Mouse (Mus musculus) MEL (cell line): ENCODE data around the gene Ano10. TPM values are rescaled to one million over a fixed set of nuclear protein-coding genes. Genes with fewer than 3 reads are reported as not detected.

Source experiments
- DNase-seq: peaks from one replicate; pipeline ENCODE4 v3.0.0; 2011; ENCODE audit warnings: low read depth, low spot score
- H3K27ac ChIP-seq: 2 replicates; pipeline ENCODE4 v1.5.1; 2012; ENCODE audit warnings: low read depth, mild to moderate bottlenecking, control low read depth, low read length, moderate library complexity; ENCODE audit not compliant: control insufficient read depth
- H3K27me3 ChIP-seq, 2 experiments: fragments of 150-350 bp in 1 of 2; sonication (generic) in 1 of 2; 2 replicates each; pipeline ENCODE4 v1.6.1; 2012; ENCODE audit warnings: low read length in 2 of 2, mild to moderate bottlenecking in 2 of 2, improper control_type of control experiment in 1 of 2, moderate library complexity in 1 of 2; ENCODE audit not compliant: insufficient read depth in 2 of 2, control insufficient read depth in 1 of 2
- H3K36me3 ChIP-seq, 2 experiments: 2 replicates each; pipeline ENCODE4 v1.6.1; 2012 to 2014; ENCODE audit warnings: low read length in 2 of 2, improper control_type of control experiment in 1 of 2, inconsistent platforms in 1 of 2, mild to moderate bottlenecking in 1 of 2; ENCODE audit not compliant: insufficient read depth in 2 of 2, control insufficient read depth in 1 of 2
- H3K4me1 ChIP-seq, 2 experiments: fragments of 150-350 bp in 1 of 2; sonication (generic) in 1 of 2; 2 replicates each; pipeline ENCODE4 v1.6.1; 2012; ENCODE audit warnings: low read length in 2 of 2, improper control_type of control experiment in 1 of 2, mild to moderate bottlenecking in 1 of 2; ENCODE audit not compliant: insufficient read depth in 2 of 2, control insufficient read depth in 1 of 2
- H3K4me3 ChIP-seq, 2 experiments: fragments of 150-350 bp in 1 of 2; sonication (generic) in 1 of 2; 2 replicates each; pipeline ENCODE4 v1.5.1; 2012; ENCODE audit warnings: low read depth in 2 of 2, low read length in 2 of 2, mild to moderate bottlenecking in 2 of 2, moderate library complexity in 2 of 2, control low read depth in 1 of 2, improper control_type of control experiment in 1 of 2; ENCODE audit not compliant: control insufficient read depth in 1 of 2, insufficient read depth in 1 of 2
- H3K79me2 ChIP-seq: 2 replicates; pipeline ENCODE4 v1.6.1; 2012; ENCODE audit warnings: mild to moderate bottlenecking, low read length, moderate library complexity; ENCODE audit not compliant: control insufficient read depth, poor library complexity, insufficient read depth
- H3K9ac ChIP-seq: 2 replicates; pipeline ENCODE4 v1.6.1; 2012; ENCODE audit warnings: low read depth, mild to moderate bottlenecking, control low read depth, low read length, moderate library complexity; ENCODE audit not compliant: control insufficient read depth, poor library complexity, severe bottlenecking
- H3K9me3 ChIP-seq: fragments of 150-350 bp; sonication (generic); replicated peaks from 2 replicates; pipeline ENCODE4 v1.6.1; 2012; ENCODE audit warnings: mild to moderate bottlenecking, low read length, improper control_type of control experiment, moderate library complexity; ENCODE audit not compliant: insufficient read depth
- CHD1 ChIP-seq: IDR thresholded peaks from 2 replicates; pipeline ENCODE4 v1.6.1; 2012; ENCODE audit warnings: low read depth, mild to moderate bottlenecking, inconsistent platforms, low read length, improper control_type of control experiment
- CHD2 ChIP-seq: IDR thresholded peaks from 2 replicates; pipeline ENCODE4 v1.6.1; 2011; ENCODE audit warnings: low read length, improper control_type of control experiment
- E2F4 ChIP-seq: IDR thresholded peaks from 2 replicates; pipeline ENCODE4 v1.6.1; 2011; ENCODE audit warnings: low read depth, low read length, improper control_type of control experiment, borderline replicate concordance
- ELF1 ChIP-seq: IDR thresholded peaks from 2 replicates; pipeline ENCODE4 v1.6.1; 2014; ENCODE audit warnings: low read depth, mild to moderate bottlenecking, inconsistent platforms, low read length, improper control_type of control experiment, moderate library complexity
- EP300 ChIP-seq, 2 experiments: IDR thresholded peaks; 2 replicates each; pipeline ENCODE4 v1.6.1; 2011; ENCODE audit warnings: improper control_type of control experiment in 2 of 2, low read length in 2 of 2, low read depth in 1 of 2, mild to moderate bottlenecking in 1 of 2
- ETS1 ChIP-seq: IDR thresholded peaks from 2 replicates; pipeline ENCODE4 v1.6.1; 2012; ENCODE audit warnings: low read depth, mild to moderate bottlenecking, inconsistent platforms, low read length, improper control_type of control experiment, moderate library complexity
- GABPA ChIP-seq: IDR thresholded peaks from 2 replicates; pipeline ENCODE4 v1.6.1; 2012; ENCODE audit warnings: low read depth, mild to moderate bottlenecking, inconsistent platforms, low read length, improper control_type of control experiment, moderate library complexity
- HCFC1 ChIP-seq: IDR thresholded peaks from 2 replicates; pipeline ENCODE4 v1.6.1; 2012; ENCODE audit warnings: low read depth, mild to moderate bottlenecking, inconsistent platforms, low read length, improper control_type of control experiment, moderate library complexity
- JUND ChIP-seq: IDR thresholded peaks from 2 replicates; pipeline ENCODE4 v1.6.1; 2011; ENCODE audit warnings: low read depth, mild to moderate bottlenecking, improper control_type of control experiment, low read length
- MAFK ChIP-seq: IDR thresholded peaks from 2 replicates; pipeline ENCODE4 v1.6.1; 2011; ENCODE audit warnings: low read depth, mild to moderate bottlenecking, low read length, improper control_type of control experiment, borderline replicate concordance
- MAX ChIP-seq: IDR thresholded peaks from 2 replicates; pipeline ENCODE4 v1.6.1; 2011; ENCODE audit warnings: low read length, improper control_type of control experiment
- MAZ ChIP-seq: IDR thresholded peaks from 2 replicates; pipeline ENCODE4 v1.6.1; 2012; ENCODE audit warnings: low read depth, mild to moderate bottlenecking, inconsistent platforms, low read length, improper control_type of control experiment
- MXI1 ChIP-seq: IDR thresholded peaks from 2 replicates; pipeline ENCODE4 v1.6.1; 2011; ENCODE audit warnings: mild to moderate bottlenecking, low read depth, low read length, improper control_type of control experiment
- POLR2A ChIP-seq, 2 experiments: IDR thresholded peaks; 2 replicates each; pipeline ENCODE4 v1.6.1; 2011 to 2012; ENCODE audit warnings: low read length in 2 of 2, mild to moderate bottlenecking in 2 of 2, control low read depth in 1 of 2, improper control_type of control experiment in 1 of 2, low read depth in 1 of 2, moderate library complexity in 1 of 2; ENCODE audit not compliant: control insufficient read depth in 1 of 2, insufficient read depth in 1 of 2, poor library complexity in 1 of 2
- POLR2AphosphoS2 ChIP-seq: IDR thresholded peaks from 2 replicates; pipeline ENCODE4 v1.6.1; 2011; ENCODE audit warnings: low read length, improper control_type of control experiment
- POLR2AphosphoS5 ChIP-seq: IDR thresholded peaks from 2 replicates; pipeline ENCODE4 v1.6.1; 2012; ENCODE audit warnings: low read depth, borderline replicate concordance, mild to moderate bottlenecking, inconsistent platforms, low read length, moderate library complexity, mixed read lengths
- RAD21 ChIP-seq: IDR thresholded peaks from 2 replicates; pipeline ENCODE4 v1.6.1; 2011; ENCODE audit warnings: mild to moderate bottlenecking, low read depth, low read length, improper control_type of control experiment
- SMC3 ChIP-seq: IDR thresholded peaks from 2 replicates; pipeline ENCODE4 v1.6.1; 2011; ENCODE audit warnings: low read depth, low read length, improper control_type of control experiment
- TBP ChIP-seq: IDR thresholded peaks from 2 replicates; pipeline ENCODE4 v1.8.0; 2011; ENCODE audit warnings: low read depth, low read length, improper control_type of control experiment
- TCF12 ChIP-seq: IDR thresholded peaks from 2 replicates; pipeline ENCODE4 v1.6.1; 2014; ENCODE audit warnings: low read depth, mild to moderate bottlenecking, inconsistent platforms, low read length, improper control_type of control experiment, moderate library complexity
- ZKSCAN1 ChIP-seq: IDR thresholded peaks from 2 replicates; pipeline ENCODE4 v1.6.1; 2012; ENCODE audit warnings: low read depth, mild to moderate bottlenecking, inconsistent platforms, low read length, improper control_type of control experiment, moderate library complexity
- ZMIZ1 ChIP-seq: IDR thresholded peaks from 2 replicates; pipeline ENCODE4 v1.6.1; 2012; ENCODE audit warnings: low read depth, mild to moderate bottlenecking, inconsistent platforms, low read length, improper control_type of control experiment, moderate library complexity
- ZNF384 ChIP-seq: IDR thresholded peaks from 2 replicates; pipeline ENCODE4 v1.6.1; 2012; ENCODE audit warnings: low read depth, mild to moderate bottlenecking, inconsistent platforms, low read length, improper control_type of control experiment
- polyA plus RNA-seq, 2 experiments: library from polyadenylated mRNA; stranded (reverse) in 1 of 2; unstranded in 1 of 2; fragments of >175 nt in 1 of 2; fragments of >200 nt in 1 of 2; gene quantifications; 2 replicates each; pipeline versions ENCODE4 v1.2.1 to v1.2.4; 2012; ENCODE audit warnings: low replicate concordance in 2 of 2, low read depth in 1 of 2; ENCODE audit not compliant: insufficient read length in 2 of 2, insufficient read depth in 1 of 2, missing spikeins in 1 of 2
- total RNA-seq: library from RNA; depleted of rRNA; stranded (reverse); fragments of 300-350 nt; gene quantifications from 2 replicates; pipeline ENCODE4 v1.2.3, GENCODE M21; 2012

The Ano10 gene
- total and polyA plus RNA-seq, 3 experiments = 0.54 to 3.1 TPM; not detected in 1

- DNase-seq = no peak
- TF ChIP-seq ZMIZ1 (no peak), MAX (no peak), HCFC1 (no peak), MAZ (no peak), ZNF384 (no peak), TCF12 (no peak), TBP (no peak)
- Histone ChIP-seq H3K36me3 (no peaks in the 10 kb centered on the region; a peak in 2 of 4 replicates), H3K4me1 (no peaks in the 10 kb centered on the region), H3K4me3 (no peak overlapping the region), H3K79me2 (no peaks in the 10 kb centered on the region), H3K27me3 (no peaks in the 10 kb centered on the region), H3K27ac (no peak overlapping the region), H3K9me3 (no peaks in the 10 kb centered on the region), H3K9ac (no peak overlapping the region)
Observed at GRCm38 (mm10) chr9:122135885-122136170, 158.4 kb downstream of the Ano10 start.

GRCm38 (mm10) chr9:122135095-122135884, 158.9 kb downstream of the Ano10 start:
- DNase-seq = no peak
- Histone ChIP-seq H3K9me3 (no peaks in the 10 kb centered on the region), H3K9ac (no peak overlapping the region), H3K27me3 (no peaks in the 10 kb centered on the region), H3K27ac (no peak overlapping the region), H3K4me1 (no peaks in the 10 kb centered on the region), H3K79me2 (no peaks in the 10 kb centered on the region), H3K36me3 (no peaks in the 10 kb centered on the region; a peak in 2 of 4 replicates), H3K4me3 (no peak overlapping the region)
- TF ChIP-seq CHD2 (no peak), ELF1 (no peak), POLR2A (IDR thresholded peaks at IDR 0.05; ENCODE audit: control insufficient read depth in 1 of 2, insufficient read depth in 1 of 2, low read depth in 1 of 2, low read length in 2 of 2, poor library complexity in 1 of 2) (no peak), MAX (no peak), MAZ (no peak), GABPA (no peak), MXI1 (no peak), CHD1 (no peak), EP300 (IDR thresholded peaks at IDR 0.05; ENCODE audit: low read depth in 1 of 2, low read length in 2 of 2) (no peak), SMC3 (no peak), E2F4 (no peak), MAFK (no peak), RAD21 (no peak), ETS1 (no peak), ZKSCAN1 (no peak), JUND (no peak), POLR2AphosphoS5 (no peak), ZMIZ1 (no peak), POLR2AphosphoS2 (no peak)
